Mouse (Mus musculus): Measurements from ENCODE around the gene Etnk2. TPM values are rescaled to one million over a fixed set of nuclear protein-coding genes. Genes with fewer than 3 reads are reported as not detected.

Gene Etnk2
- not detected for total RNA-seq (2023)

GRCm38 (mm10) chr1:133363276-133364021 is at the start of gene Etnk2:
Gene Etnk2, plus strand, starts transcription at chr1:133363572.

GRCm38 (mm10) chr1:133321267-133321925 is 42.0 kb upstream of the Etnk2 start, which contains the start of gene Kiss1:
Gene Kiss1, plus strand, starts transcription at chr1:133321875.

GRCm38 (mm10) chr1:133350210-133350609 is 13.2 kb upstream of the Etnk2 start, which contains the start of gene Ren1:
Gene Ren1, plus strand, starts transcription at chr1:133350510.

GRCm38 (mm10) chr1:133423543-133424480 is 60.4 kb downstream of the Etnk2 start, which contains the start of gene Sox13:
Gene Sox13, minus strand, starts transcription at chr1:133424377.

Other genes with a start within 250 kb of the Etnk2 start
- 118 TPM for gene Ppp1r15b, start 232.4 kb upstream of the Etnk2 start, total RNA-seq (2023)
- gene Plekha6, start 199.4 kb upstream of the Etnk2 start, total RNA-seq (2023) = 3.3 TPM
- not detected for gene Golt1a, start 53.8 kb upstream of the Etnk2 start, total RNA-seq (2023)
- gene Kiss1, start 41.7 kb upstream of the Etnk2 start, total RNA-seq (2023) = not detected
- not detected for gene Ren1, start 13.1 kb upstream of the Etnk2 start, total RNA-seq (2023)
- gene Sox13, start 60.8 kb downstream of the Etnk2 start, total RNA-seq (2023) = 0.29 TPM
- gene Snrpe, start 246.7 kb downstream of the Etnk2 start, total RNA-seq (2023) = 183 TPM